Mouse (Mus musculus): ENCODE data around the gene Ei24. TPM values are rescaled to one million over a fixed set of nuclear protein-coding genes. Genes with fewer than 3 reads are reported as not detected.

The Ei24 gene
- 61.6 and 62.5 TPM in 2 replicates for polyA plus RNA-seq (2015; fragmentation: Nextera tagmentation; extraction: Ambion mirVana)

- H3K9me3 ChIP-seq (ENCODE audit: low read length), result no peaks in the 10 kb centered on the region
- peak within 1 kb of the TSS; percentile 90 for H3K4me3 ChIP-seq (ENCODE audit: low read depth, low read length)
- peak within 1 kb of the TSS; percentile 72 for H3K4me2 ChIP-seq (ENCODE audit: low read depth, low read length)
- TF ChIP-seq CTCF (IDR thresholded peaks at IDR 0.05; ENCODE audit: low read depth) (no peak), EP300 (IDR thresholded peaks at IDR 0.05; ENCODE audit: low read depth) (no peak)
- ATAC-seq (peak; percentile 98), DNase-seq (peak; percentile 95)
- H3K4me1 ChIP-seq (ENCODE audit: insufficient read depth), result peaks cover 6% of the 10 kb centered on the region; the same call in 1 of the 2 replicates
- no peaks in the 10 kb centered on the region for H3K27me3 ChIP-seq (ENCODE audit: insufficient read depth, low read length)
- WGBS (ENCODE audit: insufficient replicate concordance), result under 1% methylated on average over 57 of the region's 66 CpGs
- H3K27ac ChIP-seq (ENCODE audit: low read depth), result peak within 1 kb of the TSS; percentile 85
- peaks cover 6% of the 10 kb centered on the region; the same call in 1 of the 2 replicates for H3K36me3 ChIP-seq (replicated peaks; ENCODE audit: insufficient read depth, low read length)
- peak within 1 kb of the TSS; percentile 94 for H3K9ac ChIP-seq (replicated peaks)
These were observed at the start of gene Ei24 for GRCm38 (mm10) chr9:36796781-36797555. Gene Ei24, minus strand, starts transcription at chr9:36797393.

DNA sequence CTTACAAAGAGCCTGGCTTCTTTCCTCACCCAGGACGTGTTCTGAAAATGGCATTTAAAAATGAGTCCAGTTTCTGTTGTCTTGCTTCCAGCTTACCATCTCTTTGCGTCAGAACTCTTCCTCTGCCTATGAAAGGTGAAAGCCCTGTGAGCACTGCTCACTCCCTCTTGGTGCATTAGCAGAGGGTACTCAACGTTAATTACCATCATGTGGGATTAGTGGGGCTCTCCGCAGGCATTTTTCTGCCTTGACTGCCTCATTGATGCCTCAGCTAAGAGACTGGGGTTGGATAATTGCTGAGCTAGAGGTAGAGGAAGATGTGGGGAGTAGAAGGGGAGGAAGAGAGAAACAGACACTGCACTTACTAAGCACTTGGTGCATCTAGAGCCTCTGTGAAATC is 49.2 kb upstream of the Ei24 start:
- WGBS (ENCODE audit: insufficient replicate concordance), result 48% methylated on average over 4 of the region's 4 CpGs
- no peak overlapping the region for H3K27ac ChIP-seq (ENCODE audit: low read depth)
- no peak for TF ChIP-seq EP300 (IDR thresholded peaks at IDR 0.05; ENCODE audit: low read depth)
- TF ChIP-seq CTCF (IDR thresholded peaks at IDR 0.05; ENCODE audit: low read depth), result no peak
- H3K4me2 ChIP-seq (ENCODE audit: low read depth, low read length), result no peak overlapping the region
- DNase-seq, result no peak
- no peak for ATAC-seq
- no peaks in the 10 kb centered on the region for H3K36me3 ChIP-seq (replicated peaks; ENCODE audit: insufficient read depth, low read length)
- no peaks in the 10 kb centered on the region for H3K4me1 ChIP-seq (ENCODE audit: insufficient read depth)
- H3K4me3 ChIP-seq (ENCODE audit: low read depth, low read length), result no peak overlapping the region
- no peaks in the 10 kb centered on the region for H3K27me3 ChIP-seq (ENCODE audit: insufficient read depth, low read length)
- no peaks in the 10 kb centered on the region for H3K9me3 ChIP-seq (ENCODE audit: low read length)
- no peak overlapping the region for H3K9ac ChIP-seq (replicated peaks)

GRCm38 (mm10) chr9:36833914-36834313 is 36.7 kb upstream of the Ei24 start:
- ATAC-seq (no peak), DNase-seq (no peak)
- H3K4me2 ChIP-seq (ENCODE audit: low read depth, low read length), result no peak overlapping the region
- no peak overlapping the region for H3K4me3 ChIP-seq (ENCODE audit: low read depth, low read length)
- no peak overlapping the region for H3K27ac ChIP-seq (ENCODE audit: low read depth)
- 52% methylated on average over 3 of the region's 3 CpGs for WGBS (ENCODE audit: insufficient replicate concordance)
- TF ChIP-seq CTCF (IDR thresholded peaks at IDR 0.05; ENCODE audit: low read depth), result no peak
- no peak for TF ChIP-seq EP300 (IDR thresholded peaks at IDR 0.05; ENCODE audit: low read depth)
- no peaks in the 10 kb centered on the region; the same call in 1 of the 2 replicates for H3K4me1 ChIP-seq (ENCODE audit: insufficient read depth)
- no peaks in the 10 kb centered on the region for H3K36me3 ChIP-seq (replicated peaks; ENCODE audit: insufficient read depth, low read length)
- H3K27me3 ChIP-seq (ENCODE audit: insufficient read depth, low read length), result peaks cover 28% of the 10 kb centered on the region
- no peaks in the 10 kb centered on the region for H3K9me3 ChIP-seq (ENCODE audit: low read length)
- H3K9ac ChIP-seq (replicated peaks), result no peak overlapping the region

DNA sequence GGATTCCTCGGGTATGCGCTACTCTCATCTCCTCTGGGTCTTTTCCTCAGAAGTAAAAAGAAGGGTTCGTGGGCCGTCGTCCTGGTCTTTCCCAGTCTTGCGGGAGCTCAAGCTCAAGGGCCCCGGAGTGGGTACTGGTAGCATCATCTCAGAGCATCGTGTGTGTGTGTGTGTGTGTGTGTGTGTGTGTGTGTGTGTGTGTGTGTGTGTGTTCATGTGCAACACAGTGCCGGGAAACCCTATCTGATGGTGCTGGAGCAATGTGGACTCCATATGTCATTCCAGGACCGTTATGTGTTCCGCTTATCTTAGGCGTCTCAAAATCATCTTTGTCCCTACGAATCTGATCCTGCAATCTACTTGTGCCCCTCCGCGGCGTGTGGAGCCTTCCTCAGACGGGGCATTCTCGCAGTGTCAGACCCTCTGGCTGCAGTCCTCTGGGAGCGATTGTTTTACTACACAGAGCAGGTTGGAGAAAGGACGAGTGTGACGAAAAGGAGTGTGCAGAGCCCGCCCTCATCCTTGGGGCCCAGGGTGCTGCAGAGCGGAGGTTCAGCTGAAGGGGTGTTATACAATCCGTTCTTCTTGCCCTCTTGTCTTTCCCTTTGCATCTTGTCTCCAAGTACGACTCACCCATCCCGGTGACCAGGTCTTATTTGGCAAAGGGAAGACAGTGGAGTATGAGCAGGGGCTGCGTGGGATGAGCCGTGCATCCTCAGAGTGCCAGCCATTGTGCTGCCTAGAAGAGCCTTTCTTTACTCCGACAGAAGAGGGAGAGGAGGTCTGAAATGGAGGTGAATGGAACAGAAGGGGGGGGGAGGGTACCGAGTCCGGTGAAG is 36.1 kb upstream of the Ei24 start:
- TF ChIP-seq CTCF (IDR thresholded peaks at IDR 0.05; ENCODE audit: low read depth) (no peak), EP300 (IDR thresholded peaks at IDR 0.05; ENCODE audit: low read depth) (no peak)
- Histone ChIP-seq H3K27ac (ENCODE audit: low read depth) (no peak overlapping the region), H3K9me3 (ENCODE audit: low read length) (no peaks in the 10 kb centered on the region), H3K4me2 (ENCODE audit: low read depth, low read length) (peak overlapping the region; percentile 67), H3K27me3 (ENCODE audit: insufficient read depth, low read length) (peaks cover 28% of the 10 kb centered on the region), H3K4me3 (ENCODE audit: low read depth, low read length) (peak overlapping the region; percentile 37), H3K36me3 (replicated peaks; ENCODE audit: insufficient read depth, low read length) (no peaks in the 10 kb centered on the region), H3K9ac (replicated peaks) (no peak overlapping the region), H3K4me1 (ENCODE audit: insufficient read depth) (no peaks in the 10 kb centered on the region; the same call in 1 of the 2 replicates)
- no peak for DNase-seq
- WGBS (ENCODE audit: insufficient replicate concordance), result 9% methylated on average over 31 of the region's 31 CpGs
- peak; percentile 45; the same call in 1 of the 2 replicates for ATAC-seq

- TF ChIP-seq EP300 (IDR thresholded peaks at IDR 0.05; ENCODE audit: low read depth) (no peak), CTCF (IDR thresholded peaks at IDR 0.05; ENCODE audit: low read depth) (no peak)
- peak overlapping the region; percentile 37 for H3K4me3 ChIP-seq (ENCODE audit: low read depth, low read length)
- H3K27ac ChIP-seq (ENCODE audit: low read depth), result no peak overlapping the region
- no peaks in the 10 kb centered on the region; the same call in 1 of the 2 replicates for H3K4me1 ChIP-seq (ENCODE audit: insufficient read depth)
- peak overlapping the region; percentile 67 for H3K4me2 ChIP-seq (ENCODE audit: low read depth, low read length)
- WGBS (ENCODE audit: insufficient replicate concordance), result under 1% methylated on average over 32 of the region's 32 CpGs
- ATAC-seq (peak; percentile 91), DNase-seq (peak; percentile 58)
- no peaks in the 10 kb centered on the region for H3K9me3 ChIP-seq (ENCODE audit: low read length)
- H3K36me3 ChIP-seq (replicated peaks; ENCODE audit: insufficient read depth, low read length), result no peaks in the 10 kb centered on the region
- peaks cover 28% of the 10 kb centered on the region for H3K27me3 ChIP-seq (ENCODE audit: insufficient read depth, low read length)
- H3K9ac ChIP-seq (replicated peaks), result no peak overlapping the region
These were observed 35.3 kb upstream of the Ei24 start for GRCm38 (mm10) chr9:36832529-36832928.

DNA sequence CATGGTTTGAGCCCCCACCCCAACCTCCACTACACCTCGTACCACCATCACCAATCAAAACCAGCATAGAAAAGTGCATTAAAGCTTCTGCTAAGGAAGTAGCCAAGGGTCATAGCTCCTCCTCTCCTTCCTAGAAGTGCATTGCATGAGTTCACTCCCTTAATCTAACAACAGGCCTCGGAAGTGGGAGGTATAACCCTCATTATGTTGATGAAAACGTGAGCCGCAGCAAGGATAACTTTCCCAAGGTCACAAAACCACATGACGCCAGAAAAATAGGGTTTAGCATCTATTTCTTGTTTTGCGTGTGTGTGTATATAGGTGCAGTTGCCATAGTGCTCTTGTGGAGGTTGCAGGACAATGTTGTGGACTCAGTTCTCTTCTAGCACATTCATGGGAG is 34.2 kb upstream of the Ei24 start:
- no peaks in the 10 kb centered on the region for H3K36me3 ChIP-seq (replicated peaks; ENCODE audit: insufficient read depth, low read length)
- H3K4me2 ChIP-seq (ENCODE audit: low read depth, low read length), result no peak overlapping the region
- no peaks in the 10 kb centered on the region; the same call in 1 of the 2 replicates for H3K4me1 ChIP-seq (ENCODE audit: insufficient read depth)
- H3K9ac ChIP-seq (replicated peaks), result no peak overlapping the region
- ATAC-seq (no peak), DNase-seq (no peak)
- no peak overlapping the region for H3K27ac ChIP-seq (ENCODE audit: low read depth)
- H3K27me3 ChIP-seq (ENCODE audit: insufficient read depth, low read length), result peaks cover 28% of the 10 kb centered on the region
- TF ChIP-seq EP300 (IDR thresholded peaks at IDR 0.05; ENCODE audit: low read depth), result no peak
- no peak for TF ChIP-seq CTCF (IDR thresholded peaks at IDR 0.05; ENCODE audit: low read depth)
- no peaks in the 10 kb centered on the region for H3K9me3 ChIP-seq (ENCODE audit: low read length)
- WGBS (ENCODE audit: insufficient replicate concordance), result 63% methylated on average over 6 of the region's 6 CpGs
- no peak overlapping the region for H3K4me3 ChIP-seq (ENCODE audit: low read depth, low read length)
